Mouse (Mus musculus): ENCODE results near the gene Cr2. TPM values are rescaled to one million over a fixed set of nuclear protein-coding genes. Genes with fewer than 3 reads are reported as not detected.
"Not testable (repeated sequence)": the region's sequence is repeated elsewhere in the genome, so short reads cannot be mapped to it uniquely, and the experiment has no call there.

Gene Cr2
- polyA plus RNA-seq (2015; fragmentation: Nextera tagmentation; extraction: Ambion mirVana): 0.13 and 0.34 TPM in 2 replicates

- WGBS: 8% methylated on average over 20 of the region's 20 CpGs
- Histone ChIP-seq H3K36me3 (no peaks in the 10 kb centered on the region), H3K4me2 (peak within 1 kb of the TSS; percentile 50), H3K9ac (no peak within 1 kb of the TSS), H3K27me3 (replicated peaks) (no peaks in the 10 kb centered on the region), H3K4me1 (0 out of 2 replicates have a peak, but pooled peaks cover 3% of the 10 kb centered on the region), H3K27ac (no peak within 1 kb of the TSS), H3K9me3 (no peaks in the 10 kb centered on the region), H3K4me3 (replicated peaks) (peak within 1 kb of the TSS; percentile 23)
- ATAC-seq (ENCODE audit: insufficient read depth, low FRiP score, low read depth): peak; percentile 88; the same call in 1 of the 2 replicates
Measured at GRCm38 (mm10) chr1:195175980-195176931, at the start of gene Cr2. Gene Cr2 (minus strand): TSS chr1:195176716.

- Histone ChIP-seq H3K9ac (no peak overlapping the region), H3K4me3 (replicated peaks) (no peak overlapping the region), H3K9me3 (no peaks in the 10 kb centered on the region), H3K36me3 (no peaks in the 10 kb centered on the region), H3K27ac (no peak overlapping the region), H3K4me1 (no peaks in the 10 kb centered on the region), H3K27me3 (replicated peaks) (no peaks in the 10 kb centered on the region), H3K4me2 (no peak overlapping the region)
- no peak for ATAC-seq (ENCODE audit: insufficient read depth, low FRiP score, low read depth)
- 56% methylated on average over 2 of the region's 2 CpGs for WGBS
Measured at GRCm38 (mm10) chr1:195221781-195222180, 45.3 kb upstream of the Cr2 start.

- H3K9ac ChIP-seq; H3K9me3 ChIP-seq; H3K4me1 ChIP-seq; H3K27me3 ChIP-seq (replicated peaks); H3K27ac ChIP-seq; H3K36me3 ChIP-seq; H3K4me2 ChIP-seq; ATAC-seq (ENCODE audit: insufficient read depth, low FRiP score, low read depth); H3K4me3 ChIP-seq (replicated peaks): not testable (repeated sequence)
- 53% methylated on average over 19 of the region's 19 CpGs for WGBS
Measured at GRCm38 (mm10) chr1:195212851-195213250, 36.3 kb upstream of the Cr2 start.

- no peak for ATAC-seq (ENCODE audit: insufficient read depth, low FRiP score, low read depth)
Measured at GRCm38 (mm10) chr1:195184746-195185145, 8.2 kb upstream of the Cr2 start.

DNA sequence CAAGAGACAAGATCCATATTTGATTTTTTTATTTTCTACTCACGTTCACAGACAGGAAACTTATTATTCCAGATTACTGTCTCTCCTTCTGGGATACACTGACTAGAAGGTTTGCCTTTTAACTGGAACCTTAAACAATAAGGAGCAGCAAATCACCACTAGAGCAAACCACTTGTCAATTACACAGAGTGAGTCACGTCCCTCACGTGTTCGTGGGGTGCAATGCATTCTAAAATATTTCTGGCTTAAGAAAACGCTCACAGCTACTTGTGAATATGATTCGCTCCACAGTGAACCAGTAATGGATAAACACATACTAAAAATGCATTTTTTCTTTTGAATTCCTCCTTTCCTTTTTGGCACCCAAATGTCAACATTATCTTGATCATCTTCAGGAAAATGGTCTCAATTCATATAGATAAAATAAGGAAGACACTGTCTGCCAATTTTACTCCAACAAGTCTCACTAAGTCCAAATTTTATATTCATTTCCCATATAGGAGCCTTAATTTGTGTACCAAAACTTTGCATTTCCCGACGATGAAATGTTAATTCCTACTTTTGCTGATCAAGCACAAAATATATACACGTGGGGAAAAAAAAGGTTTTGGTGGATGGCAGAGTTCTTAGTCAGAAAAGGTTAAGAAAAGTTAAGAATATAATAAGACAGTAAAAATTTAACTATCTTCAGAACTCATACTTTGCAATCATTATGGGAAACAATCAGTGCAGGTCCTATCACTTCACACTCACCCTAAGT, 11.3 kb downstream of the Cr2 start:
- no peak overlapping the region for H3K4me3 ChIP-seq (replicated peaks)
- no peaks in the 10 kb centered on the region for H3K9me3 ChIP-seq
- no peak for ATAC-seq (ENCODE audit: insufficient read depth, low FRiP score, low read depth)
- no peaks in the 10 kb centered on the region for H3K4me1 ChIP-seq
- H3K27ac ChIP-seq: no peak overlapping the region
- no peaks in the 10 kb centered on the region for H3K36me3 ChIP-seq
- WGBS: 75% methylated on average over 9 of the region's 9 CpGs
- no peak overlapping the region for H3K4me2 ChIP-seq
- no peaks in the 10 kb centered on the region for H3K27me3 ChIP-seq (replicated peaks)
- no peak overlapping the region for H3K9ac ChIP-seq

More at GRCm38 (mm10) chr1:195184746-195185145, 8.2 kb upstream of the Cr2 start:
- Histone ChIP-seq H3K9me3 (no peaks in the 10 kb centered on the region), H3K9ac (no peak overlapping the region), H3K4me2 (no peak overlapping the region), H3K4me3 (replicated peaks) (no peak overlapping the region), H3K27me3 (replicated peaks) (no peaks in the 10 kb centered on the region), H3K4me1 (no peaks in the 10 kb centered on the region), H3K36me3 (no peaks in the 10 kb centered on the region), H3K27ac (no peak overlapping the region)

DNA sequence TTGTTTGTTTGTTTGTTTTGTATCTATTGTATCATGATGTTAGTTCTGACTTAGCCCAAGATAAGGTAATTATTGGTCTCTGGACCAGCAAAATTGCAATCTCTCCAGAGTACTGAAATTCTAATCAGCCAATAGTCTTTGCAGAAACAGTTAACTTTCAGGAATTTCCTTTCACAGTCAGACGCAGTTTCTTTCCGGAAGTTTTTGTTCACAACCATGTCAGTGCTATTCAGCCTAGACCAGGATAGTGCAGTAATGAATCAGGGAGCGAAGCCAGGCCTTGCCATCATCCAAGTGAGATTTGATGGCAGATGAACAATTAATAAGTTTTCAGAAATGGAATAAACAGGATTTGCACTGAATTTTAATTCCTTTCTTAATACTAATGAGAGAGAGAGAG, 44.4 kb downstream of the Cr2 start:
- peak overlapping the region; percentile 67; the same call in 1 of the 2 replicates for H3K4me3 ChIP-seq (replicated peaks)
- no peaks in the 10 kb centered on the region for H3K9me3 ChIP-seq
- WGBS: 35% methylated on average over 3 of the region's 3 CpGs
- no peak overlapping the region for H3K9ac ChIP-seq
- ATAC-seq (ENCODE audit: insufficient read depth, low FRiP score, low read depth): no peak
- no peaks in the 10 kb centered on the region for H3K4me1 ChIP-seq
- peak overlapping the region; percentile 54 for H3K4me2 ChIP-seq
- no peaks in the 10 kb centered on the region for H3K27me3 ChIP-seq (replicated peaks)
- H3K27ac ChIP-seq: peak overlapping the region; percentile 97; the same call in 1 of the 2 replicates
- H3K36me3 ChIP-seq: peaks cover 4% of the 10 kb centered on the region; the same call in 1 of the 2 replicates

DNA sequence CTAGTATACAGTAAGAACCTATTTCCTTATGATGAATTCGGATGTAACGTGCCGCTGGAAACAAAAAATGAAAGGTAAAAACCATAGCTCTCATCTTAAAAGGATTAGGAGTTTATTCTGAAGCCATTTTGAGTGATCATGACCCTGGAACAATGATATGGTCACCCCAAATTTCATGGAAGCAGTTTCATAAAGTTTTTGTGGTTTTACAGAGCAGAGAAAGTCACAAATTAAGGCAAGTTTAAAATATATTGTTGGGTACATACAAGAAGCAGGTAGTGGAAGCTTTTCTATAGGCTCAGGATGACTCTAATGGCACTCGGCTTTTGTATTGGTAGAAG, 44.9 kb downstream of the Cr2 start:
- WGBS: 23% methylated on average over 4 of the region's 4 CpGs
- H3K9me3 ChIP-seq: no peaks in the 10 kb centered on the region
- no peak overlapping the region for H3K9ac ChIP-seq
- H3K27ac ChIP-seq: peak overlapping the region; percentile 97
- no peak for ATAC-seq (ENCODE audit: insufficient read depth, low FRiP score, low read depth)
- no peaks in the 10 kb centered on the region for H3K27me3 ChIP-seq (replicated peaks)
- H3K4me1 ChIP-seq: no peaks in the 10 kb centered on the region
- peaks cover 4% of the 10 kb centered on the region; the same call in 1 of the 2 replicates for H3K36me3 ChIP-seq
- H3K4me3 ChIP-seq (replicated peaks): peak overlapping the region; percentile 67
- peak overlapping the region; percentile 54 for H3K4me2 ChIP-seq

- H3K4me1 ChIP-seq: no peaks in the 10 kb centered on the region
- WGBS: under 1% methylated on average over 31 of the region's 31 CpGs
- H3K36me3 ChIP-seq: peaks cover 4% of the 10 kb centered on the region; the same call in 1 of the 2 replicates
- H3K27me3 ChIP-seq (replicated peaks): no peaks in the 10 kb centered on the region
- no peaks in the 10 kb centered on the region for H3K9me3 ChIP-seq
- H3K4me3 ChIP-seq (replicated peaks): peak within 1 kb of the TSS; percentile 67
- peak within 1 kb of the TSS; percentile 82 for H3K9ac ChIP-seq
- ATAC-seq (ENCODE audit: insufficient read depth, low FRiP score, low read depth): peak; percentile 98
- H3K27ac ChIP-seq: peak within 1 kb of the TSS; percentile 97
- H3K4me2 ChIP-seq: peak within 1 kb of the TSS; percentile 54
Measured at GRCm38 (mm10) chr1:195130953-195131674, 45.4 kb downstream of the Cr2 start, which contains the start of gene Cr1l. Gene Cr1l (minus strand): TSS chr1:195131586.

DNA sequence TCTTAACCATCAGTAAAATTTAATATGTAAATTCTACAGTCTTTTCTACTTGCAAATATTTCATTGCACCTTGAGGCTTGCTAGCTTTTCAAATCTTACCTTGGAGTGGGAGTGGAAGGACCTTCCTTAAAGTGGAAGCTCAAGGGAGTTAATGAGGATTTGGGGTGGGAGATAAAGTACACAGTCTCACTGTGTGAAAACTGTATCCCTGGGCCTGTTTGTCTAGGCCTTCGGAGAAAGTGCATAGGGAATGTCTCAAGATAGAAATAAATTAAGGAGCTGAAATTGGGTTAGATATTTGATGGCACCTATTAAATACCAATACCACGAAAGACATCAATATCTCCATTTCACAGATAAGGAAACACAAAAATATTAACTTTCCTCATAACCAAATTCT, 46.0 kb downstream of the Cr2 start:
- H3K27ac ChIP-seq: no peak overlapping the region; the same call in 1 of the 2 replicates
- peak overlapping the region; percentile 54 for H3K4me2 ChIP-seq
- H3K9me3 ChIP-seq: no peaks in the 10 kb centered on the region
- peaks cover 4% of the 10 kb centered on the region; the same call in 1 of the 2 replicates for H3K36me3 ChIP-seq
- peak overlapping the region; percentile 67 for H3K4me3 ChIP-seq (replicated peaks)
- no peaks in the 10 kb centered on the region for H3K4me1 ChIP-seq
- peak overlapping the region; percentile 82; the same call in 1 of the 2 replicates for H3K9ac ChIP-seq
- no peaks in the 10 kb centered on the region for H3K27me3 ChIP-seq (replicated peaks)
- 12% methylated on average over 2 of the region's 2 CpGs for WGBS
- no peak for ATAC-seq (ENCODE audit: insufficient read depth, low FRiP score, low read depth)

- H3K4me2 ChIP-seq: peak overlapping the region; percentile 25; the same call in 1 of the 2 replicates
- no peaks in the 10 kb centered on the region for H3K4me1 ChIP-seq
- no peak for ATAC-seq (ENCODE audit: insufficient read depth, low FRiP score, low read depth)
- H3K27me3 ChIP-seq (replicated peaks): no peaks in the 10 kb centered on the region
- WGBS: 77% methylated on average over 1 of the region's 1 CpGs
- no peak overlapping the region for H3K9ac ChIP-seq
- no peaks in the 10 kb centered on the region for H3K9me3 ChIP-seq
- H3K4me3 ChIP-seq (replicated peaks): no peak overlapping the region
- H3K27ac ChIP-seq: no peak overlapping the region
- H3K36me3 ChIP-seq: peaks cover 4% of the 10 kb centered on the region; the same call in 1 of the 2 replicates
Measured at GRCm38 (mm10) chr1:195129867-195130266, 46.6 kb downstream of the Cr2 start.

GRCm38 (mm10) chr1:195114414-195114813, 62.1 kb downstream of the Cr2 start:
- Histone ChIP-seq H3K4me2 (no peak overlapping the region), H3K9ac (no peak overlapping the region), H3K27ac (no peak overlapping the region), H3K4me3 (replicated peaks) (no peak overlapping the region), H3K27me3 (replicated peaks) (no peaks in the 10 kb centered on the region), H3K9me3 (no peaks in the 10 kb centered on the region), H3K36me3 (peaks cover 14% of the 10 kb centered on the region), H3K4me1 (no peaks in the 10 kb centered on the region)
- ATAC-seq (ENCODE audit: insufficient read depth, low FRiP score, low read depth): peak; percentile 92
- WGBS: 92% methylated on average over 1 of the region's 1 CpGs

Data from stomach, embryonic 15.5 days (tissue).